Mouse (Mus musculus) yolk sac, embryonic 10.5 days (tissue): ENCODE results near the gene Btk.
A peak's percentile ranks its signal among the peaks of the same experiment; 100 is the strongest.
"Not testable (repeated sequence)": the region's sequence is repeated elsewhere in the genome, so short reads cannot be mapped to it uniquely, and the experiment has no call there.

Experiments used
- DNase-seq: peaks from one replicate; pipeline ENCODE4 v3.0.0-alpha.2; 2017; ENCODE audit warnings: low spot score

Btk gene

GRCm38 (mm10) chrX:134580528-134581305, 2.7 kb downstream of the Btk start:
- DNase-seq: no peak

DNA sequence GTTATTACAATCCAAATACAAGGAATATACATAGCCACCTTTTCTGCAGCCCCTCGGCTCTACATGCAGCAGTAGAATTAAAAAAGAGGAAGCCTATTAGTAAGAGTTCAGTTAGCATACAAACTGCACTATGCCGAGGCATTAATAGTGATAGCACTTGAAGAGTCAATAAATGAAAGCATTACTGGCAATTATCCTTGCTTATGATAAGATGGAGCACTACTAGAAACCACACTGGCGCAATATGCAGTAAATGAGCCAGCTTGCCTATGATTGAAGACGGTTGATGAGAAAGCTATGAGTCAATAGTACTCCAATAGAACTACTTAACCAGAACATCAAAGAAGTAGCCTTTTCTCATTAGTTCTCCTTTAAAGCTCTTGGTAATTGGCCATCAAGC, 5.5 kb downstream of the Btk start:
- DNase-seq: no peak

DNA sequence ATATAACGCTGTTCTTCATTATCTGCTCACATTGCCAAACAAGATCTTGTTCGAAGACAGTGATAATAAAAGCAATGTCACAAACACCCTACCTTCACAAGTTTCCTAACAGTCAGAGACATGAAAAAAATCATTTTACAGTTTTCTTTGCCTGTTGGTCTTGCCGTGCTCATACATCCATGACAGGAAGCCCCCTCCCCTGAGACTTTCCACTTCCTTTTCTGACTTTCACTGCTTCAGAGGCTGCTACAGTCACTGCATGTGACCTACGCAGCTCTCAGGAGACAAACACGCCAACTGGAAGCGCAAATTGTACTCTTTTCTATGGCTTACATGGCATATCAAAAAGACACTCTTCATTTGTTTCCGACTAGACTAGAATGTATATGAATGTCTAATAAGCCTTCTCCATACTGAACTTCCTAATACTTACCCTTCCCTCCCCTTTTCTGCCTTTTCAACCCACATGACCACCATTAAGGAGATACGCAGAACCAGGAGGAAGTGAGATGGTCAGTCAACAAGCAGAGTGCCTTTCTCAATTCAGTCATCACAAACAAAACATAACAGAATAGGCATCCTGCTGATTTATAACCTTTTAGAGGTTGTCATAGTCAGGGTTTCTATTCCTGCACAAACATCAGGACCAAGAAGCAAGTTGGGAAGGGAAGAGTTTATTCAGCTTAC, 16.7 kb downstream of the Btk start:
- DNase-seq: no peak

- DNase-seq: no peak
Observed at GRCm38 (mm10) chrX:134564326-134564725, 19.0 kb downstream of the Btk start.

DNA sequence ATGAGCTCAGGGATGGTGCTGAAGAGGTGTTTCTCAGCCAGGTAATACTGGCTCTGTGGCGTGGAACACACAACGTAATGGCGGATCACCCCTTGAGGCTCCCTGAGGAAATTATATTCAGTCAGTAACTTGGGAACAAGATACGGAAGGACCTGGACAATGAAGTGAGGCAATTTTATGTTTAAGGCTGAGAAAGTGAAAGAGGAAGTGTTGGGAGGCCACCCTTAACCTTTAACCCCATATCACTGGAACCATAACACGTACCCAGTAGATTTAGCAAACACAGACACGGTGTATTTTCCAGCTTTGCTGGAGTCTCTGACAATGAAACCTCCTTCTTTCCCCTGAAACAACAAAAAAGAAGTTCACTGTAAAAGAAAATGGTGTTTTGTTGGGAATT, 28.9 kb downstream of the Btk start:
- DNase-seq: no peak

- DNase-seq: no peak
Observed at GRCm38 (mm10) chrX:134553326-134553725, 30.0 kb downstream of the Btk start.

DNA sequence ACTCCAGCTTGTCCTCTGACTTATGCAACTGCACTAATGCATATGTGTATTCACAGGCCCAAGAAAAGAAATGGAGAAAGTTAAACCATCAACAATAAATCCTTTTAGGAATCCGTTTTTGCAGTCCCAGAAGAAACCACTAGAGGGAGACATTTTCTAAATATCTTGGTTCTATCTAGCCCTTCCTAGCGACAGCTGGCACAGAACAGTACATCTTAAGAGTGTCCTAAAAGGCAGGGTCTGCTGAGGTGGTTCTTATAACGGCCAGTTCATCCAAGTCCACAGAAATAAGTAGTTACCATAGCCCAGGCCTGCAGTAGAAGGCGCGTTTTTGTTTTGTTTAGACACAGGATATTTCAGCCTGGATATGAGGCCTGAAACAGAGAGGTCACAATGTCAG, 32.5 kb downstream of the Btk start:
- DNase-seq: no peak

DNA sequence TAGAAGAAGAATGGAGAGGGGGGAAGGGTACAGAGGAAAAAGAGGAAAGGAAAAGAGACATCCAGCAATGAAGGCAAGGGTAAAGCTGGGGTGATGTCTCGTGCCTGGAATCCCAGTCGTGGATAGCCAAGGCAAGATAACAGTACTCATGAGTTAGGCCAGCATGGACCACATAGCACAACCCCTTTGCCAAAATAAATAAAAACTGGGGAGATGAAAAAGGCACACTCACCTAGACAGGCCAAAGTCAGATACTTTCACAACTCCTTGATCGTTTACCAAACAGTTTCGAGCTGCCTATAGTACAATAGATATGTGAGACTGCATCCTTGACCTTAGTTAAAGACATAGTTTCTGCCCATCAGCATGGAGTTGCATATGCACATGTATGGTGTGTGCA, 36.0 kb downstream of the Btk start:
- no peak for DNase-seq

DNA sequence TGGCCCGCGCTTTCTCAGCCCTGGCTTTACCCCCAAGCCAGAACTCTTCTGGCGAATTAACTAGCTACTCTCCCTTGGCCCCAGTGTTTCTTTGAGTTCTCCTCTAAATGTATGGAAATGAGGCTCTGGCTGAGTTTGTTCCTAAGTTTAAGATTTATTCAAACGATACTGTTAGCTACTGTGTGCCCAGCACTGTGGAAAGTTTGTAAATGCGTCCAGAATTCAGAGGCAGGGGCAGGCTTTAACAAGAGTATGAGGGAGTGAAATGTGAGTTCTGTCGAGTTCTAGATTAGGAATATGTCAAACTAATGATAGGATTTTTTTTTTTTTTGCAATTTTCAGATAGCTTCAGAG, 41.4 kb downstream of the Btk start:
- DNase-seq: no peak

GRCm38 (mm10) chrX:134541145-134541954, 42.0 kb downstream of the Btk start, which contains the start of gene Timm8a1:
Timm8a1 (minus strand) TSS chrX:134541865.
- DNase-seq: peak; percentile 82

DNA sequence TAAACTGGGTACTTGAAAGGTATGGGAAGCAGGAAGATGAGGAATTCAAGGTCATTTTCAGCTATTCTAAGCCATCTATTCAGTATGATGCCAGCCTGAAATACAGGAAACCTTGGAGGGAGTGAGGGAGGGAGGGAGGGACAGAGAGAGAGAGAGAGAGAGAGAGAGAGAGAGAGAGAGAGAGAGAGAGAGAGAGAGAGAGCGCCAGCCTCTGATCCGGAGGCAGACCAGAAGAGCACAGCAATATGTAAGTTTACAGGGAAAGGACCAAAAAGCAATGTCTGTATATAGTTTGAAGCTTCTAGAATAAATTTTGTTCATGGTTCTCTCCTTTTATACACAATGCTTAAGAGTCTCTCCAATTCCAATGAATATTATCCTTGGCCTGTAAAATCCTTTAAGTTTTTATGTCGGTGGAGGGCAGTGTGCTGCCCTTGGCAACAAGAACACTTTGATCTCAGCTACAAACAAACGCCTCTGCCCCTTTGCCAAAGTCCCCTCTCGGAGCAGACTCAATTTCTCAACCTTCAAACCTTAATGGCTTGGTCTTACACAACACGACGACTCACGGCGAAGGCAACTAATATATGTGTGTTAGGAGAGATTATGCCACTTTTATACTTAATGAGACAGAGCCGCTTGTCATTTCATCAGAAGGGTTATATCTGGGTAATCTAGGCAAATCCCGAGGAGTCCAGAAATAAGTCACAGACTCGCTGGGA, 42.8 kb downstream of the Btk start:
- peak; percentile 3 for DNase-seq

- DNase-seq: not testable (repeated sequence)
Observed at GRCm38 (mm10) chrX:134539795-134540194, 43.6 kb downstream of the Btk start.

DNA sequence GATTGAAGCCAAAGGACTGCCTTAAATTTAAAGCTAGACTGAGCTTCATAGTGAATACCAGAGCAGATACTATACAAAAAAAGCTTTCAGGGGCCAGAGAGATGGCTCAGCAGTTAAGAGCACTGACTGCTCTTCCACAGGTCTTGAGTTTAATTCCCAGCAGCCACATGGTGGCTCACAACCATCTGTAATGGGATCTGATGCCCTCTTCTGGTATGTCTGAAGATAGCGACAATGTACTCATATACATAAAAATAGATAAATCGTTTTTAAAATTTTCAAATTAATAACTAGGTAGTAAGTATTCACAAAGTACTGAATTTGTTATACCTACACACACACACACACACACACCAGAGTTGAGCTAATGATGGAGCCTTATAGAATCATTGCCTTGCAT, 50.0 kb downstream of the Btk start:
- no peak for DNase-seq

DNA sequence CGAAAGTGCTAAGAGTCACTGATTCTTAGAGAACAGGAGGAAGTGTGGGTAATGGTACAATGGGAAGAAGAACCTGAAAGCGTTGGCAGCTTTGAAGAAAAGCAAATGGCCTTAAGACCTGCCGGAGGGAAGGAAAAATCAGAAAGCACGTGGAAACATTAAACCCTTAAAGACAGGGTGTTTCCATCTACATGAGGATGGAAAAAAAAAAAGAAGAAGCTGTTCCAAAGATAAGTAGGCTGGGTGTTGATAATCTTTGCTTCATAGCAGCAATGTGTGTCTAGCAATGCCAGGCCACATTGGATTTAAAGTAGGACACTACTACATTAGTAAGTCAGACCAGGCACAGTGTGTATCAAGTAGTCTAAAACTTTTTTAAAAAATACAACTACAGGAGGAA, 58.1 kb downstream of the Btk start:
- no peak for DNase-seq

DNA sequence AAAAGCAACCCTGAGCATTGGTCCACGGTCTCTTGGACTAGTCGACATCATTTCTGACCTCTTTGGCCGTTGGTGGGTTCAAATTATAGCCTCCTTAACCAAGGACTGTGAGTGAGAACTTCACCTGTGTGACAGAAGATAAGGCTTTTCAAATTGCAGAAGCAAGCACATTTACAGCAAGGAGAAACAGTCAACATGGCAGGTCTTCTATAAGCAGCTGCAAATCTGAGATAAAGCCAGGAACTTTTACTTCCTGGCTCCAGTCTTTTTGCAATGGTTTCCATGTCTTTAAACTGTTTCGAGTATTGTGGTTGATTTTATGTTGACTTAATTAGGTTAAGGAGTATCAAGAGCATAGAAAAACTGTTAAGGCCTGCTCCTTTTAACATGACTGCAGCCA, 59.6 kb downstream of the Btk start:
- no peak for DNase-seq

- no peak for DNase-seq
Observed at GRCm38 (mm10) chrX:134509473-134509872, 73.9 kb downstream of the Btk start.

- DNase-seq: no peak
Observed at GRCm38 (mm10) chrX:134507977-134508376, 75.4 kb downstream of the Btk start.

DNA sequence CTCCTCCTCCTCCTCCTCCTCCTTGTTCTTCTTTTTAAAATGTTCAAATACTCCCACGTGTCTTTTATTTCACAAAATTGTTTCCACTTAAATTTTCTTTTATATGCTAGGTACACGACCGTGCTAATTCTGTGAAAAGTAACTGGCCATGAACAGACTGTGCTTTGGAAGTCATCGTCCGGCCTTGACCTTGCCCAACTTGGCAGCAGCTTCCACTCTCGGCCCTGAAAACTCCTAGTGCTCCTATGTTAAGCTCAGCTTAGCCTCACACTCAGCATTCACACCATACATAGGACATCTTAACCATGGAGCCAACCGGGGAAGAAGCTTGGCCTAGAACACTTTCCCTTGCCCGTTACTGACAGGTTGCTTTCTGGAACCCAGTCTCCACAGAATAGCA, 82.7 kb downstream of the Btk start:
- no peak for DNase-seq
